Comparison of ENCODE assay signal across 12 mouse cellular contexts in the genomic region with DNA sequence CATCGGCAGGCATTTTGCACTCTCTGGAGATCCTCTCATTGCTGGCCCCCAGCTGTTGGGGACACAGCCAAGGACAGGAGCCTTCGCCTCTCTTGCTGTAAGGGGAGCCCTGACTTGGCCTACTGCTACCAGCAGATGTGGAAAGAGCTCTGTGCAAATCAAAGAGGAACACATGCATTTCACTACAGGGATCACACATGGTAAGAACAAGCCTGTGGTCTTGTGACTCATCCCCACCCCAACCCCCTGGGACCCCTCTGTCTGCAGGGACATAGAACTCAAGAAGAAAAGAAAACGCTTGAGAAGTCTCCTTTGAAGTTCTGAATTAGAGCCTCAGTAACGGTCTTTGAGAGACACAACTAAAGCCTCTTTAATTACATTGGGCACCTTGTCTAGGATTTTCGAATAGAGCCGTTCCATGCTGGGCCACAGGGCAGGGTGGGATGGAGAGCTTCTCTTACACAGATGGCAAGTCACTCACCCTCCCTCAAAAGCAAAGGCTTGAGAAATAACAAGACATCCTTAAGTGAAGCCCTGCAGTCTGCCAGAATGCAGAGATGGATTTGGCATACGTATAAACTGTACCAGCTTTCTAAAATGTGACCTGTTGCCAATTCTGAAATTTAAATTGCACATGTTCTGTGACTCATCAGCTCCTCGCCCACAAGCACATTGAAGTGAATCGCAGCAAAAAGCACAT.
DNase-seq lines count a peak whose midpoint lies in the region; TF ChIP-seq lines count a peak whose summit lies in the region.
"Had no signal": no experiment of that assay in that cellular context is flagged by ENCODE, and none has a peak within 500 bp of the region (broad histone marks: within the 10 kb centered on the region; RNA-seq: fewer than 3 reads in every experiment).

No protein-coding gene starts in this region.

- TF ChIP-seq RAD21 in CH12.LX (IDR thresholded peaks at IDR 0.05; ENCODE audit: low read depth, low read length), result peak; percentile 47

- intact Hi-C loops in left cerebral cortex, postnatal 25 days (cut with DNase I), result loop anchor here (5.0 kb wide), 2 partner anchors 122 to 292 kb away; no protein-coding TSS in a partner anchor

- TF ChIP-seq POLR2A in CH12.LX (IDR thresholded peaks at IDR 0.05; ENCODE audit: low read depth, low read length), result no peak; the same call in 1 of the 2 replicates
- TF ChIP-seq POLR2A in lung, adult 2 months (IDR thresholded peaks at IDR 0.05; ENCODE audit: borderline replicate concordance, extremely low read depth, low read depth, low read length), result no peak

- H3K79me2 ChIP-seq in CH12.LX (replicated peaks; ENCODE audit: control insufficient read depth, extremely low read depth, insufficient read depth, poor library complexity, severe bottlenecking), result no peaks in the 10 kb centered on the region

- no peaks in the 10 kb centered on the region for H3K36me3 ChIP-seq in CH12.LX (replicated peaks in 1 of 2; ENCODE audit: control insufficient read depth in 1 of 2, insufficient read depth in 1 of 2, low read length in 1 of 2)
- H3K36me3 ChIP-seq: heart, embryonic 13.5 days; hindbrain, embryonic 15.5 days; limb, embryonic 13.5 days had no signal

- dilution Hi-C loops in CH12.LX (cut with MboI; ENCODE audit: extremely low pct_ligation_motif_present, extremely low pct_unique_long_range_greater_than_20kb, low sequenced_read_pairs), result no loop called here

- no peak overlapping the region for H3K4me3 ChIP-seq in CH12.LX (replicated peaks in 1 of 3; ENCODE audit: low read depth in 2 of 3, low read length in 2 of 3, poor library complexity in 1 of 3)
- H3K4me3 ChIP-seq in lung, adult 2 months (replicated peaks; ENCODE audit: extremely low read depth, low read depth, low read length), result no peak overlapping the region
- H3K4me3 ChIP-seq: heart, embryonic 13.5 days; hindbrain, embryonic 15.5 days; limb, embryonic 13.5 days had no signal

- H3K27me3 ChIP-seq in CH12.LX (replicated peaks), result peaks cover 17% of the 10 kb centered on the region
- H3K27me3 ChIP-seq: heart, embryonic 13.5 days; hindbrain, embryonic 15.5 days; limb, embryonic 13.5 days had no signal

- peaks cover 19 to 52% of the 10 kb centered on the region in 2 experiments for H3K4me1 ChIP-seq in CH12.LX (ENCODE audit: control insufficient read depth in 1 of 2, insufficient read depth in 2 of 2)
- no peaks in the 10 kb centered on the region for H3K4me1 ChIP-seq in lung, adult 2 months (ENCODE audit: control insufficient read depth, insufficient read depth, low read length)
- H3K4me1 ChIP-seq: heart, embryonic 13.5 days; limb, embryonic 13.5 days had no signal

- peak overlapping the region; percentile 57 for H3K27ac ChIP-seq in CH12.LX (ENCODE audit: insufficient read depth, low read depth)
- H3K27ac ChIP-seq: heart, embryonic 13.5 days; hindbrain, embryonic 15.5 days; kidney, postnatal 0 days; limb, embryonic 13.5 days had no signal

- in situ Hi-C loops in CH12.LX (cut with MboI; ENCODE audit: low pct_ligation_motif_present, low pct_unique_long_range_greater_than_20kb, low sequenced_read_pairs), result no loop called here

- no peak overlapping the region for H3K9ac ChIP-seq in CH12.LX (ENCODE audit: insufficient read depth, low read depth)
- H3K9ac ChIP-seq: heart, embryonic 13.5 days; hindbrain, embryonic 15.5 days; limb, embryonic 13.5 days had no signal

- peak overlapping the region; percentile 72 for H3K4me2 ChIP-seq in CH12.LX (ENCODE audit: insufficient read depth, low read depth, poor library complexity, severe bottlenecking)
- H3K4me2 ChIP-seq: heart, embryonic 13.5 days; hindbrain, embryonic 15.5 days; limb, embryonic 13.5 days had no signal

- DNase-seq in 3T3-L1 (ENCODE audit: low read depth, low spot score) (peak; percentile 61), CH12.LX (ENCODE audit: extremely low read depth) (peak; percentile 95)
- peak; percentile 55 to 84 for DNase-seq in frontal cortex, postnatal 36 days (ENCODE audit: low spot score in 2 of 2)
- peak; percentile 68 to 94 for DNase-seq in left cerebral cortex, postnatal 25 days (ENCODE audit: low spot score in 2 of 2)
- DNase-seq in lung, adult 2 months, result no peak
- DNase-seq in embryo, embryonic 10 days (ENCODE audit: low spot score), result no peak
- DNase-seq in cerebellum, postnatal 25 days, result no peak
- DNase-seq: thymus, postnatal 36 days had no signal

- peak in 1 of 2 experiments; percentile 33; a peak in 2 of 4 replicates for TF ChIP-seq CTCF in CH12.LX (conservative IDR thresholded peaks at IDR 0.05 in 1 of 2, IDR thresholded peaks at IDR 0.05 in 1 of 2; ENCODE audit: low read depth in 2 of 2, low read length in 2 of 2)
- no peak for TF ChIP-seq CTCF in lung, adult 2 months (IDR thresholded peaks at IDR 0.05; ENCODE audit: insufficient read depth, low read length)

- H3K9me3 ChIP-seq in CH12.LX (replicated peaks; ENCODE audit: low read length), result no peaks in the 10 kb centered on the region
- H3K9me3 ChIP-seq: heart, embryonic 13.5 days; hindbrain, embryonic 15.5 days; limb, embryonic 13.5 days had no signal

- peak; percentile 90 for TF ChIP-seq EP300 in CH12.LX (IDR thresholded peaks at IDR 0.05; ENCODE audit: low read length)

- WGBS in lung, adult 2 months, result 55% methylated on average over 9 of the region's 9 CpGs

TF ChIP-seq in CH12.LX, 34 proteins besides CTCF, POLR2A, EP300 and RAD21:
- TF ChIP-seq SMC3 (IDR thresholded peaks at IDR 0.05; ENCODE audit: low read depth, low read length) (peak; percentile 30), ETS1 (conservative IDR thresholded peaks at IDR 0.05; ENCODE audit: low read depth, low read length) (peak; percentile 89), POLR2AphosphoS2 (IDR thresholded peaks at IDR 0.05; ENCODE audit: low read depth, low read length) (peak; percentile 40; the same call in 1 of the 2 replicates), ZC3H11A (IDR thresholded peaks at IDR 0.05; ENCODE audit: low read depth, low read length) (no peak), TCF12 (IDR thresholded peaks at IDR 0.05; ENCODE audit: low read depth, low read length) (peak; percentile 75), ZMIZ1 (IDR thresholded peaks at IDR 0.05; ENCODE audit: low read depth, low read length) (no peak), NELFE (IDR thresholded peaks at IDR 0.05; ENCODE audit: low read depth, low read length) (peak; percentile 56; the same call in 1 of the 2 replicates), CHD2 (IDR thresholded peaks at IDR 0.05; ENCODE audit: low read length) (0 out of 2 replicates have a peak, but pooled peaks have one; percentile 57), MAFK (IDR thresholded peaks at IDR 0.05; ENCODE audit: insufficient replicate concordance, low read length) (peak; percentile 60; the same call in 1 of the 2 replicates), MYC (IDR thresholded peaks at IDR 0.05; ENCODE audit: low read depth, low read length) (peak; percentile 81), MAZ (IDR thresholded peaks at IDR 0.05; ENCODE audit: low read depth, low read length) (peak; percentile 48; the same call in 1 of the 2 replicates), MXI1 (IDR thresholded peaks at IDR 0.05; ENCODE audit: low read depth, low read length) (peak; percentile 52; the same call in 1 of the 2 replicates), MEF2A (IDR thresholded peaks at IDR 0.05; ENCODE audit: borderline replicate concordance, low read depth, low read length) (peak; percentile 35; the same call in 1 of the 2 replicates), USF2 (conservative IDR thresholded peaks at IDR 0.05; ENCODE audit: low read depth, low read length) (no peak), USF1 (IDR thresholded peaks at IDR 0.05; ENCODE audit: low read depth, low read length) (no peak), HCFC1 (IDR thresholded peaks at IDR 0.05; ENCODE audit: low read depth, low read length) (peak; percentile 21; the same call in 1 of the 2 replicates), JUND (conservative IDR thresholded peaks at IDR 0.05; ENCODE audit: low read depth, low read length) (peak; percentile 63; the same call in 1 of the 2 replicates), IRF4 (IDR thresholded peaks at IDR 0.05; ENCODE audit: low read depth, low read length) (peak; percentile 77), JUN (IDR thresholded peaks at IDR 0.05; ENCODE audit: insufficient read depth, low read depth, low read length) (peak; percentile 58; the same call in 1 of the 2 replicates), RCOR1 (conservative IDR thresholded peaks at IDR 0.05; ENCODE audit: low read depth, low read length) (no peak; the same call in none of the 2 replicates), KAT2A (IDR thresholded peaks at IDR 0.05; ENCODE audit: insufficient replicate concordance, low read length) (peak; percentile 66; the same call in 1 of the 2 replicates), MAX (IDR thresholded peaks at IDR 0.05; ENCODE audit: low read length) (peak; percentile 83), NRF1 (IDR thresholded peaks at IDR 0.05; ENCODE audit: low read depth, low read length) (no peak), ZNF384 (IDR thresholded peaks at IDR 0.05; ENCODE audit: low read depth, low read length) (no peak), CHD1 (IDR thresholded peaks at IDR 0.05; ENCODE audit: low read depth, low read length) (0 out of 2 replicates have a peak, but pooled peaks have one; percentile 49), ELF1 (IDR thresholded peaks at IDR 0.05; ENCODE audit: low read depth, low read length) (peak; percentile 19; the same call in 1 of the 2 replicates), BHLHE40 (IDR thresholded peaks at IDR 0.05; ENCODE audit: low read depth, low read length) (peak; percentile 81), E2F4 (IDR thresholded peaks at IDR 0.05; ENCODE audit: insufficient replicate concordance, low read depth, low read length) (no peak), SIN3A (IDR thresholded peaks at IDR 0.05; ENCODE audit: low read length) (peak; percentile 84)

Comparison
In these comparisons a context has a peak if more than half of its experiments do, and no peak if none do; other contexts are left out.
1. DNase-seq: peak in 3T3-L1 (single experiment), CH12.LX (single experiment), frontal cortex, postnatal 36 days (2 of 2) and left cerebral cortex, postnatal 25 days (2 of 2); none in lung, adult 2 months (single experiment), embryo, embryonic 10 days (single experiment) and cerebellum, postnatal 25 days (0 of 2).